Mouse (Mus musculus): ENCODE results near the gene Amigo2.
"Not testable (repeated sequence)": the region's sequence is repeated elsewhere in the genome, so short reads cannot be mapped to it uniquely, and the experiment has no call there.

Gene Amigo2

DNA sequence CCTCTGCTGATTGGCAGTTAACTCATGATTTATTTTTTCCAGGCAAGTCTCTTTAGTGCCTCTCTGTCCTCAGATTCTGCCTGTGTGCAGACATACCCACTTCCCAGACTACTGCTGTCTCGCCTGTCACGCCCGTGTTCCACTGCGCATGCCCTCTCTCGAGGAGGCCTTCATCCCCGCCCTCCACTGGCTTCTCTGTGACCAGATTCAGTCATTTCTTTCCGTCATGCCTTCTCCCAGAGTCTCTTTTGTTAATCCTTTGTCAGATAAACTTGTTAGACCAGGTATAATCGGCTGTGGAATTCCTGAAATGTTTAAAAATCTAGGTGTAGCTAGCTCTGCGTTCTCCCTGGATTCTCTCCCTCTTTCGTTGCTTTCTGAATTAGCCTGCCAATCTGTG is 23.7 kb downstream of the Amigo2 start:
- no peak for DNase-seq (ENCODE audit: low read depth, low spot score)

DNA sequence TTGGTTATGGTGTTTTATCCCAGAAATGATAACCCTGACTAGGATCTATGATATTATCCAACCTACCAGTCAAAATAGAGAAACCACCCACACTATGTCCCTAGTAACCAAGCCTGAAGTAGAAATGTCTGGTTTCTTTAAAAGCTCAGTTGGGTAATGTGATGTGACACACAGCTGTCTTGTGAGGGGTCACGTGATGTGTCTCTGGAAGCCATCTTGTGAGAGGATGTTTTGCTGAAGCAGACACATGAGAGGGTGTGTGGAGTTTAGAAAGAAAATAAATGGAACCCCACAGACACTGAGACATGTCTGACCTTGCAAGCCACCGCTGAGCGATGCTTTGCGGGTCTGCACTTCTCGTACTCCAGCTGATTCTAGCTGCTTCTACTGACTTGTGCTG is 30.2 kb downstream of the Amigo2 start:
- no peak for DNase-seq (ENCODE audit: low read depth, low spot score)

DNA sequence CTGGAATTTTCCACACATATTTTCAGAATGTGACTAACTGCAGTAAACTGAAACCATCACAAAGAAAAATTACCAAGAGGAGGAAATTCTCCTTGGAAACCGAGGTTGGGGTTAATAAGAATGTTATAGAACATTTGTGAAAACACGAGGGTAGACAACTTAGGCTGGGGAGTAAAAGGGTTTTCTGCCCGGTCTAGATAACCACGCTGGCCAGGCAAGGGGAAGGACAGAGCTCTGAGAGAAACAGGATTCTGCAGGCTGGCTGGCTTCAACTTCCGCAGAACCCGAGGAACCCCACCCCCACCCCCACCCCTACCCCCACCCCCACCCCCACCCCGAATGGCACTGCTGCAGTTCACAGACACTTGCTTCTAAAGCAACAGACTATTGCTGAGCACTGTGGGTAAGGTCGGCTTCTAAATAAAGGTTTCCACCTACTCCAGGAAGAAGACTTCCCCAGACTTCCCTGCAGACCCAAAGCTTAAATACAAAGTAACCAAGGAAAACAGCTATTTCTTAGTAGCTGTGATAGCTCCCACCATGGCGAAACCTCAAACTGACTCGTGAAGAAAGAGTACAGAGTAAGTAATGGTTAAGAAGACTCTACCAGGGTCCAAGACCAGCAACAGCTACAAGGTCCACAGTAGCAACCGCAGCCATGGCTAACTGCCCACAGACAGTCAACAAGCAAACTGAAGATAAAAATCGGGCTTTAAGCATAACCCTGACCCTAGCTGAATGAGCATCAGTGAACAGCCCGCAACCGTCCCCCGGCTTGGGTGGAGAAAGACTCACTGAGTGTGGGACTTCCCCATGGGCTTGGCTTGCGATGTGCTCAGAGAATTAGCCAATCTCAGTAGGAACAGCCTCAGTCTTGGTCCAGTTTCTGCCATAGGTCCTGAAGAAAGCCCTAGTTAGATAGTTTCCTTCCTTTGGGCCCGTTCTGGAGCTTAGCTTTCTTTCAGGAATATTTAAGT is 34.3 kb downstream of the Amigo2 start:
- peak; percentile 58 for DNase-seq (ENCODE audit: low read depth, low spot score)

DNA sequence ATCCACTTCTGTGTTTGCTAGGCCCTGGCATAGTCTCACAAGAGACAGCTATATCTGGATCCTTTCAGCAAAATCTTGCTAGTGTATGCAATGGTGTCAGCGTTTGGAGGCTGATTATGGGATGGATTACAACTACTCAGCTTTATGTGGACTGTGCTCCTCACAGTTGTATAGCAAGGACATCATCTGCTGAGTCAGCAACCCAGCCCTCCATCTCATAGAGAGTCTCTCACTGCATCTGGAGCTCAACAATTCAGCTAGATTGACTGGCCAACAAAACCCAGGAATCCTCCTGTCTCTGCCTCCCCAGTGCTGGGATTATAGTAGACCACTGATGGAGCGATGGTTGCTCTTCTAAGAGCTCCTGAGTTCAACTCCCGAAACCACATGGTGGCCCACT is 37.3 kb downstream of the Amigo2 start:
- not testable (repeated sequence) for DNase-seq (ENCODE audit: low read depth, low spot score)

DNA sequence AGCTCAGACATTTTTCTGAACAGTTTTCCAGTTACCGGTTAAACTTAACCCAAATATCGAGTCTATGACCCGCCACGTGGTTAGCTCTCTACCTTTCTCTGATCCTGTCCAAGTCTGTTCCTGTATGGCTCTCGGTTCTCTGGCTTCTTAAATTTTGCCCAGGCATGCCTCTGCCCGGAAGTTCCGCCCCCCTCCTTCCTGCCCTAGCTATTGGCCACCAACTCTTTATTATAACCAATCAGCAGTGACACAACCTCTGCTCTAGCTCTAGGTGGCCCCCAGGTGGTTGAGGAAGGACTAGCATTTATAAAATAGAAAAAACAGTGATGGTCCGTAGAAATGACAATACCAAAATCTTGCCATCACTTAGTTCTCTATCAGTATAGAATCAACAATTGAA is 40.6 kb downstream of the Amigo2 start:
- DNase-seq (ENCODE audit: low read depth, low spot score): peak; percentile 29

DNA sequence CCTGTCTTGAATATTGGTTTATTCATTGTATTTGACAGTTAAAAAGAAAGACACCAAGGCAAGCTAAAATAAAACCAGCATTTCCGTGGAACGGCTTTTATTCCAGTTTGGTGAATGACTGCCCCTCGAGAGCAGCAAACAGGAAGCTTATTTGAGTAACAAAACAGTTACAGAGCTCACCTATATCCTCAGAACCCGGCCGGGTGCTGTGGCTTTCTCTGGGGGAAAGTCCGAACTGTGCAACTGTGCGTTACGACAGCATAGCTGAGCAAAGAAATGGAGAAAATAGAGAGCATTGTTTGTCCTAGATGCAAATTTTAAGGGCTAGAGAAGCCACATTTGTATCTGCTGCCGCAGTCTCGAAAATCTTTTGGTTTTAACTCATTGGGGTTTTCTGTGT is 41.3 kb downstream of the Amigo2 start:
- no peak for DNase-seq (ENCODE audit: low read depth, low spot score)

DNA sequence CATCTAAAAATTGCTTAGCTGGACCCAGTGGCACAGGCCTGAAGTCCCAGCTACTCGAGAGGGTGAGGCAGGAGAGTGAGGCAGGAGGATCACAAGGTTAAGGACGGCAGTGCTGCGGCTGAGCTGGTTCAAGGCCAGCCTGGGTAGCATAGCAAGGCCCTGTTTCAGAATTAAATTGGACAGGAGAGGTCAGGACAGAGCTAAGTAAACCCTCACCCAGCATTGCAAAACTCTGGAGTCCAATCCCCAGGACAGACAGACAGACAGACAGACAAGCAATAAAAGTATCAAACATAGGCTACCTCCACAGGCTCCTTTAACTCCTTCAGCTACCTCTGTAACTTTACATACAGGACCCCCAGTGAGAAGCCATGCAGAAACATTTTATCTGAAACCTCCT is 42.2 kb downstream of the Amigo2 start:
- DNase-seq (ENCODE audit: low read depth, low spot score): no peak

DNA sequence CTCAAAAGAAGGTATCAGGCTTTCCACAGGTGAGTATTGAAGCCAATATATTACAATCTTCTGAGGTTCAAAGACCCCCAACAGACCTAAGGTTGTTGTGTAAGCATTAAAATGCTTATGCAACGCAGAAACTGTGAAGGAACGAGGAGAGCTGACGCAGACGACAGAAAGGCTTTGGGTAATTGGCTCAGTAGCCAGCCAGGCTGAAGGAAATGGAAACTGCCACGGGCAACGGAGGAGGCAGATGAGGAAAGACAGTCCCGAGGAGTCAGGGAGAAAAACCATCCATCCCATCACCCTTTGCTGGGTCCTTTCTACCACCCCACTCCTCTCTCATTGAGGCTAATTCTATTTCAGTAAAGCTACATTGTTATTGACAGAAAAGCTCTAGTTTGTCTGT is 50.4 kb downstream of the Amigo2 start:
- no peak for DNase-seq (ENCODE audit: low read depth, low spot score)

DNA sequence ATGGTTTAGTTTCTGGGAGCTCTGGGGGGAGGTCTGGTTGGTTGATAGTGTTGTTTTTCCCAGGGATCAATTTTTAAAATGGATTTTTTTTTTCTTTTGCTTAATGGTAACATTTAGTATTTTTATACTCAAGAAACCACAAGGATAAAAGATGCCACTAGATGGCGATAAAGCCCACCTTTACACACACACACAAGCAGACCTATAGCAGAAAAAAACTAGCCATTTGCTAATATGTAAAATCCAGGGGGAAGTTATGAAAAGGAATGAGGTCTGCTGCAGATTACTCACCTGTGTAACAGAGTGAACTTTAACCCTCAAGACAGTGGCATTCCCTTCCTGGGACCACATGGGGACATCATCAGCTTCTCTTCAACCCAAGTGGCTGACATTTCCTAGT is 51.5 kb downstream of the Amigo2 start:
- peak; percentile 87 for DNase-seq (ENCODE audit: low read depth, low spot score)
